Comparison of ENCODE assay signal across 19 mouse cellular contexts in the genomic region with DNA sequence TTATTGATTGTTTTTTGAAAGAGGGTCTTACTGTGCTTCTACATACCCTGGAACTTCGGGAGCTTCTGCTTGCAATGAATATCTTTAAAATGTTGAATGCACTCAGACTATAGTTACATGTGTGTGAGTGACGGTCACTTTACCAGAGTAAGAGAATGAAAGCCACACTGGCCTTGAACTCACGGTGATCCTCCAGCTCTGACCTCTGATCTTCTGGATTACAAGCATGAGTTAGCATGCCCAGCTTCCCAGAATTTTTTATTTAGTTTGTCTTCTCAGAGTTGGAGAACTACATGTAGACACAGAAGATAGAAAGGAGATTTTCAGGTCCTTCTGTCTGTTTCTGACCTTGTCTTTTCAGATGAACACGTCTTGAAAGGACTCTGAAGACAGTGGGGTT.
"Had no signal": no experiment of that assay in that cellular context is flagged by ENCODE, and none has a peak within 500 bp of the region (broad histone marks: within the 10 kb centered on the region; RNA-seq: fewer than 3 reads in every experiment).

No protein-coding gene starts in this region.

- ATAC-seq: hindbrain, postnatal 0 days; intestine, embryonic 16.5 days had no signal

- H3K9ac ChIP-seq: heart, embryonic 12.5 days; hindbrain, embryonic 15.5 days; limb, embryonic 13.5 days; limb, embryonic 15.5 days; liver, embryonic 14.5 days had no signal

- H3K4me2 ChIP-seq: heart, embryonic 12.5 days; hindbrain, embryonic 13.5 days; hindbrain, embryonic 15.5 days; limb, embryonic 13.5 days; limb, embryonic 15.5 days; liver, embryonic 11.5 days had no signal

- H3K27me3 ChIP-seq: heart, embryonic 12.5 days; hindbrain, embryonic 13.5 days; hindbrain, embryonic 15.5 days; limb, embryonic 13.5 days; limb, embryonic 15.5 days had no signal

- DNase-seq: gastrocnemius, postnatal 14 days; gastrocnemius, postnatal 36 days; heart, adult 18-20 months; heart, postnatal 10 days; kidney, adult 11 months; kidney, adult 8-10 months; kidney, postnatal 10 days; layer of hippocampus, adult 9-11 months; layer of hippocampus, postnatal 36 days had no signal

- H3K4me3 ChIP-seq: heart, embryonic 10.5 days; heart, embryonic 12.5 days; hindbrain, embryonic 15.5 days; limb, embryonic 13.5 days; limb, embryonic 15.5 days had no signal

- H3K9me3 ChIP-seq: heart, embryonic 10.5 days; heart, embryonic 12.5 days; hindbrain, embryonic 13.5 days; hindbrain, embryonic 15.5 days; limb, embryonic 13.5 days; limb, embryonic 15.5 days had no signal

- H3K27ac ChIP-seq: heart, embryonic 10.5 days; hindbrain, embryonic 13.5 days; hindbrain, embryonic 15.5 days; hindbrain, postnatal 0 days; limb, embryonic 13.5 days; limb, embryonic 15.5 days; liver, embryonic 14.5 days had no signal
